Mouse (Mus musculus) megakaryocyte, embryonic 14.5 days (primary cell): ENCODE data around the gene Unc5c.

ENCODE experiments used
- FLI1 ChIP-seq: IDR thresholded peaks from 2 replicates; pipeline ENCODE4 v1.6.1; 2012; ENCODE audit warnings: low read length, inconsistent platforms, mixed read lengths
- GATA1 ChIP-seq: IDR thresholded peaks from 3 replicates; pipeline ENCODE4 v1.6.1; 2012; ENCODE audit warnings: mixed read lengths, low read length, inconsistent platforms, borderline replicate concordance

DNA sequence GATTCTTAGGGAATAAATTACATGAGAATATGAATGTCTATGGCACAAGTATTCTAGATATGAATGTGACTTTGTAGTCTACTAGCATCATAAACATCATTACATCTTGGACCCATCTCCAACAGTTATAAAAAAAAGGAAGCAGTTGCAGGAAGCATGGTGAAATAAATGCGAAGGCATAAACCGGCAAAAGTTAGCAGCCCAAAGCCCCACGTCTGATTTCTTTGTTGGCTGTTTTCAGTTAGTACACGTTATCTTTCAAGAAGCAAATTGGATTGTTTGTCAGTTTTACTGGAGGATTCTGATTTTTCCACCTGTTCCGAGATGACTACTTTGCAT, 162.6 kb downstream of the Unc5c start:
- TF ChIP-seq FLI1 (no peak), GATA1 (no peak)
